Mouse (Mus musculus) stomach, postnatal 0 days (tissue): Measurements from ENCODE around the gene Cxcr1.

Source experiments
- CTCF ChIP-seq: IDR thresholded peaks from 2 replicates; pipeline ENCODE4 v1.5.1; 2016; ENCODE audit warnings: antibody characterized with exemption, low read depth, mild to moderate bottlenecking, moderate library complexity
- EP300 ChIP-seq: optimal IDR thresholded peaks from 2 replicates; pipeline ENCODE3; 2016; ENCODE audit warnings: antibody characterized with exemption

DNA sequence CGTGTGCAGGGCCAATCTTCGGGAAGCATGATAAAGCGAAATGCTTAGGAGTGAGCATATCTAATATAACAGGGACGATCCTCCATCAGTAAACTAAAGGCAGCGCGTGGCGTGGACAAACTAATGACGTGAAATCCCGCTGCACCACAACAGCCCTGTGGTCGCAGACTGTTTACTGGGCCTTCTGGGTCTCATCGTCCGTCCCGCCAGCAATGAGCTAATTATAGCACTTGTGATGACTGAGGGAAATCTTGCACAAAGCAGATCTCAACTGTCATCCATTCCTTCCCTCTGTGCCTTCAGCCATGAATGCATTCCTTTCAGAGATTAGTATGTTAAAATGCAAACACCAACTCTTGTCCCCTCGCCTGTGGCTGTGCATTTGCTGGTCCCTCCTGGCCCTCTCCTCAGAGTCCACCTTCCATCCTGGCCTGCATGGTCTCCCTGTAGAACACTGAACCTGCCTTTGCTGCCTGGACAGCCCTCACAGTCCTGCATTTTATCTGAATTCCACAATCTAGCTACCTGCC, 38.0 kb downstream of the Cxcr1 start:
- TF ChIP-seq CTCF (no peak), EP300 (no peak)
